Mouse (Mus musculus): ENCODE measurements at regions not wholly inside any gene's neighbourhood (a gene's known extent, or its start where the extent isn't known, plus 50 kb on each side); places are given as distances from the start of the nearest gene placed in this dataset.

DNA sequence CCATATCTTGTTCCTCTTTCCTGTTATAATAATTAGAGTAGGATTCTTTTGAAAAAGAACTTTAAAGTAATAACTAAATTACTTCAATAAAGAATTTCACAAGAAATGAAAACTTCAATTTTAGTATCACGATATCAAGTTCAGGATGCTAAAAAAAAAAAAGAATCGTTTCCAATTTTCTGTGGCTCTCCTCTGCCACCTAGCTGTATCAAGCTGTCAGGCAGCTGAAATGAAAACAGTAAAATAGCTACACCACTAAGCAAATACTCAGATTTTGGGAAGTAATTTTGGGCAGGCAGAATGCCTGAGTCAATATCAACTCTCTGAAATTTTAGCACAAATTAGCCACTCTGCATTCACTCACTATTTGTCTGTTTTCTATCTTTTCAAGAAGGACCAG, 694.5 kb upstream of the Arrdc3 start:
- intact Hi-C loops (cut with DNase I): no loop called here

DNA sequence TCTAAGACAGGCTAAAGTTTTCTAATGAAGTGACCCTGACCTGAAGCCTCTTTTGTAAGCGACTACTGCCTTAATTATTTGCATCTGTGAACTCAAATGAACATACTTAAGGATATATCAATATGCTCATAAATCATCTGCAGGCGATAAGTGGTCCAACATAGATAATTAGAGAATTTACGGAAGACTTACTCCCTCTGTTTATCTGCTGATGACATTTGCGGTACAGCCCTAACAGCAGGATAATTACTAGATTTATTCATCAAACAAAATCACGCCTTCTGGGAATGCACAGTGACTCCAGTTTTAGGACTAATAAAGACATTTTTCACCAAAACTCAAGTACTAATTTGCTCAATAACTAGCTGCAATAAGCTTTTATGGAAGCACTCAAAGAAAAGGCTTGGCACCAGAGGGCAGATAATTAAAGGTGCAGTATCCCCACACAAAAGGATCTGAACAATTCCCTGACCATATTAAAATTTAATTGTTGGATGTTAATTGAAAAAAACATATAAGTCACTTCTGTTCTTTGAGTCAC, 688.0 kb upstream of the Arrdc3 start:
- DNase-seq (ENCODE audit: low spot score in 2 of 2): no peak
- intact Hi-C loops (cut with DNase I): no loop called here

More for the DNA sequence above, 694.5 kb upstream of the Arrdc3 start:
- DNase-seq (ENCODE audit: low spot score in 2 of 2): no peak

DNA sequence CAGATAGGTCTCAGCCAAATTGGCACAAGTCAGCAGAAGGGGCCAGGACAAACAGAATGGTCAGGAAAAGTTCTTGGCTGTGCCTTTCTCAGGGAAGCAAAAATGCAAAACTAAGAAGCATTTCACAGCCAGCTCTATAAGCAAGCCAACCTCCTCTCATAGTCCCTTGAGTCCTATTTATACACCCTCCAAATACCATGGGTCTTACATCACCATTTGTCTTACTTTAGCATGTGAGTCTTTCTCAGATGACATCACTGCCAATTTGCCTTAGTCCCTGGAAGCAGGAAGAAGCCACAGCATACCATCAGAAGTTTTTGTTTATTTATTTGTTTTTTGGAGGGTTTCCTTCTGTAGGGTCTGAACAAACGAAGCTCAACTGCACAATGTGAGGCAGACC, 659.1 kb upstream of the Arrdc3 start:
- intact Hi-C loops (cut with DNase I): no loop called here
- DNase-seq (ENCODE audit: low spot score in 2 of 2): no peak

DNA sequence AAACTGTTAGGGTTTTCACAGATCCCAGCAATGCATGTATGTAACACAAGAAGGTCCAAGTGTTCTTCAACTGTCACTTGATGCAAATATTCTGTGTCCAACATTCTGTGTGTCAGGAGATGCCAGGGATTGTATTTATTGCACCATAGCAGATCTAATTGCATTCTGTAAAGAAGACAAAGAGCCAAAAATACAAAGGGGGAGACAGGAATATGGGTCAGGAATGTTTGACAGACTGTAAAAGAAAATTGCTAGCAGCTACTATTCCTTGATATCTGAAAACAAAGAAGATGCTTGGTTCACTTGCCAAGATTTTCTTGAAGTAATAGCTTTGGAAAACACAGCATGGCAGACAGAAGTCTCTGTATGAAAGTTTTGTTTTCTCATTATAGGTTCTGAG, 651.8 kb upstream of the Arrdc3 start:
- intact Hi-C loops (cut with DNase I): no loop called here
- DNase-seq (ENCODE audit: low spot score in 2 of 2): no peak

DNA sequence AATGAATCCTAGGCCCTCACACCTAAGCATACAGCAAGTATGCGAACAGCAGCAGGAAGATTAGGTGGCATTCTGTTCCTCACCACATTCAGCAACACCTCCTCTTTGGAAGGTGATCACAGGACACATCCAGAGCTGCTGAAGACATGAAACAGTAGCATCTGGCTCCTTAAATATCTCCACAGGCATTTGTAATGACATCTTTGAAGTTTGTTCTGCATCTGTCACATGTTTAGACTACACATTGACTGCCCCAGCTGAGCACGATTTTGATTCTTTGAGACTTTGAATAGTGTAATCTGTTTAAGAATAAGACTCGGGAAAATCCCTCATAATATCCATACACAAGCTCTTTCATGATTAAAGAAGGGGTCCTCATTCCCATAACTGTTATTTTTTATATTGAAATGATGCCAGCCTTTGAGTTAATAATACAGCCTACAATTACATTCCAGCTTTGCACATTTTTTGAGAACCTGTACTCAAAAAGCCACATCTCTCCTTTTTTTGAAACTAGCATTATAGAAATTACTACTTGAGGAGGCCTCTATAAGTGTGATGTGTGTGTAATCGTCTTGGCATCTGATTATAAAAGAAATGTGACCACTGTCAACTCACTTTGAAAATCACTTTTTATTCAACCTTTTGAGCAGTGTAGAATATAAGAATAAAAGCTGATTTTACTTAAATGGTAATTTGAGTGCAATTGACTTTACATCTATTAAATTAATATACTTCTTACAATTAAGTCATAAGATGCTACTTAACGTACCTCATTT, 647.7 kb upstream of the Arrdc3 start:
- intact Hi-C loops (cut with DNase I): no loop called here
- DNase-seq (ENCODE audit: low spot score in 2 of 2): no peak

DNA sequence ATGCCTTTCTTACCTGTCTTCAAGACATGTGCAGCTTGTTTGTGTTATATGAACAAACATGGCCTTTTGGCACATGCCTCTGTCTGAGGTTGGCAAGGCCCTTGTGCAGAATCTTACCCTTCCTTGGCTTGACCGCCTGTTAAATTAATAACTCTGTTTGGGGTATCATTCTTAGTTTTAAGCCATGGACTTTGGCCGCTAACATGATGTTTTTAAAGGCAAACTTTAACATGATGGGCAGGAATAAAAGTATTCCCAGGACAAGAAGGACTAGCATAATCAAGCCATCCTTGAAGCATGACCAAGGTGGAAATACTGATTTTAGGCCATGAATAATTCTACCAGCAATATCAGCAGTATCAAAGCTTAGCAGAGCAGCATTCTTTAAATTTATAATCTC, 620.4 kb upstream of the Arrdc3 start:
- DNase-seq (ENCODE audit: low spot score in 2 of 2): no peak
- intact Hi-C loops (cut with DNase I): no loop called here

DNA sequence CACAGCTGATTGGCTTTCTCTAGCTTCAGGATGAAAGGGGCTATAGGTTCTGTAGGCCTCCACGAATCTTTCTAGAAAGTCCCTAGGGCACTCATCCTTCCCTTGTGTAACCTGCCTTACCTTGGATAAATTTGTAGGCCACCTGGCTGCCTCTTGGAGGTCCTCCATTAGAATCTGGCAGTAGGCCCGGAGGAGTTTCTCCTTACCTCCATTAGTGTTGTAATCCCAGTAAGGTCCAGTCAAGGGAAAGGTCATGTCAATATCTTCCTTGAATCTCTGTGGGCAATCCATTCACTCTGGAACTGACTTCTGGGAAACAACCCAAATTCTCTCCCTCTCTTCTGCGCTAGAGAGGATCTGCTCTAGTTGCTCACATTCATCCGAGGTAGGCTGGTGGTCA, 616.1 kb upstream of the Arrdc3 start:
- intact Hi-C loops (cut with DNase I): no loop called here
- no peak for DNase-seq (ENCODE audit: low spot score in 2 of 2)

DNA sequence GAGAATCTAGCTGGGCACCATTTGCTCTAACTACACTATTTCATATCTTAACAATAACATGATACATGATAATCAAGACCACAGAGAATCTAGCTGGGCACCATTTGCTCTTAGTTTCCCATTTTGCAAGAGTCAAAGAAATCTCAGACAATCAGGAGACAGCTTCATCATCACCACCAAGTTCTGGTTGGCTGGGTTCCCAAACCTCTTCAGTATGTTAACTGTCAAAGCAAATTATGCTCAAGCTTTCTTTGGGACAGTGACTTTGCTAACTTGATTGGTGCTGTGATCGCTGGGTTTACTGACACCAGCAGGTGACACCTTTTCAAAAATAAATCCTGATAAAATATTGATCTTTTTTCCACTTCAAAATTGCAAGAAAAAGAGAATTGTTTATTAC, 609.2 kb upstream of the Arrdc3 start:
- DNase-seq (ENCODE audit: low spot score in 2 of 2): no peak
- intact Hi-C loops (cut with DNase I): no loop called here

DNA sequence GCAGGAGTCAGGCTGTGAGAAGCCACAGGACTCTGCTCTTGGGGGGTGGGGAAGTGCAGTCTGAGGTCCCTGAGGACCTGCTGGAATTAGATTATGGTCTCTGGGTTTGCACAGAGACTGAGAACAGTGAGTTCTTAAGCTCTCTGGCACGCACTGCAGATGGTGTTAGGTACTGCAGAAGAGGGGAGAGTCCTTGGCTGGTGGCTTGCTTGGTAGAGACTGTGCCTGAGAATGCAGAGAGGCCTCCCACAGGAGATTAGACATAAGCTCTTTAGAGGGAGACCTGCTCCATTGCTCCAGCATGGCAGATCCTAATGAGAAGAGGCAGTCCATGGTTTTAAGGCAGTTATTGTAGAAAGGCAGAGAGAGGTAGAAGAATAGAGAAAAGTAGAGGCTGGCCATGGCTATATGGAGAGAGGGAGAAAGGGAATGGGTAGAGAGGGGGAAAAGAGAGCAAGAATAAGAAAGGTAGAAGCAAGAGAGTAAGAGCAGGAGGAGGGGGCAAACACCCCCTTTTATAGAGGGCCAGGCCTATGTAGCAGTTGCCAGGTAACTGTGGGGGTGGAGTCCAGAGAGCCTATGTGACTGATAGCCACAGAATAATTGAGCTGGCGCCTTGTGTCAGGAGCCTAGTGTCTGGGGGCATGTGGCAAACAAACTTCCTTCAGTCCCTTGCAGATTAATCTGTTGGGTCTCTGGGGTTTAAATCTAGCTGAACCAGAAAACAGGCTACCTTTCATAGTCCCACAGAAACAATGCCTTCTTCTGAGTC, 591.3 kb upstream of the Arrdc3 start:
- intact Hi-C loops (cut with DNase I): no loop called here
- DNase-seq (ENCODE audit: low spot score in 2 of 2): no peak

DNA sequence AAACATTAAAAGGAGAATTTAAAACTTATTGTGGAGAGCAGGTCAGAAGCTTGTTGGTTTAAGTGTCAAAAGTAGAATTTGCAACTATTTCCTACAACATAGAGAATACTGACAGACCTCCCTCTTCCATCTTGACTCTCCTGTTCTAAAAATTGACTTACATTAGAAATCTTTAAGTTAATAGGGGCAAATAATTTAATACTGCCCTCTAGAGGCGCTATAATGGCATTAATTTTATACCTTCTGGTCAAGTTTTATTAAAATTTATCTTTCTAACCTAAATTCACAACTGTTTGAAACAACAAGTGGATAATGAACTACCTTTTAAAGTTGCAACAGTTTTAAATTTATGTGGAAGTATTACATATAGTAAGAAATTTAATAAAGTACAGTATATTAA, 587.5 kb upstream of the Arrdc3 start:
- no peak for DNase-seq (ENCODE audit: low spot score in 2 of 2)
- intact Hi-C loops (cut with DNase I): no loop called here

DNA sequence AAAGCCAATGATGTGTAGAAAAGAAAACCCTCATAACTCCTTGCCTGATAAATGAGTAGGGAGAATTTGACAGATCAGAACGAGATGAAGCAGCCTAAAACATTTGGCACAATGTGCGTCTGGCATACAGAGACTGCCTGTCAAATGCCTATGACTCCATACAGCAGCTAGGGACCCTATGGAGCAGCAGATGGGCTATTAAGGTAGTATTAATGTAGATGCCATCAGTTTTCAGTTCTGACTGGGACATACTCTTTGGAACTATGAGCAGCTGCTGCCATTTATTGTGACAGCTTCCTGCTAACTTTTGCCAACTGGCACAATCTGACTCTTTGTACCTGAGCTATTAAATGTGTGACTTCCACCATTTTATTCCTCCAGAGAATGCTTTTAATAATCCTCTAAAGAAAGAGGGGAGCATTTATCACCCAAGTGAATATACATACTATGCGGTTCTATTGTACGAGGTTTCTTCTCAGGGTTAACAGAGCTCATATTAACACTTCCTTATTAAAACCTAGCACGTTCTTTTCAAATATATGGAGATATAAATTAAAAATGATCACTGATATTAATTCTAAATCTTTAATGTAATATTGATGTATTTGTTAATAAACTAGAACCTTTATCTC, 549.0 kb upstream of the Arrdc3 start:
- intact Hi-C loops (cut with DNase I): no loop called here

DNA sequence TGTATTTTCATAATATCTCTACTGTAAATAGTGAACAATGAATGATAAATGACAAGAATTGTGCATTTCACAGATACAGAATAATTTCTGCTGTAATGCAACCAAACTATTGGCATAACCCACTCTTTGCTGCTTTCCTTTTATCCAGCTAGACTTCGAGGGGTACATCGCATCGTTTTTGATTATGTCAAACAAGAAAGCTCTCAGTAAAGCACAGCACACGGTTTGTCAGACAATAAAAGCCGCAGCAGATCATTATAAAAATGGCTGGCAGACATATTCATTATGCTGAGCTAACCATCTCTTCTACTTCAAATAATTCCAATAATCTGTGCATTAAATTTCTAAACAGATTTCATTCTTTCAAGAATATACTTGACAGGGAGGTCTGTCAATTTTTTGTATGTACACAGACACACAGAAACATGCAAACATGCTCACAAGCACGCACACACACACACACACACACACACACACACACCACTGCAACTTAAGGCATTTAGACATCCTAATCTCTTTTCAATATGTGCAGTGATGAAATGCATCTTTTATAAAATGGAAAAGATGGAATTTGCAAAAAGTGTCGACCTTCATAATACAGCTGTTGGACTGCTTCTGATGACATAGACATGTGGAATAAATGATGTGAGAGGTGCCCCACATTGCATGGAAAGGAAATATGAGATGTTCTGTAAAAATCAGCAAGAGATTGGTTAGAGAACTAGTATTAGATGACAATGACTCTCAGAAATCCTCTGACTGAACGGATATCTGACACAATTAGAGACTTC, 548.1 kb upstream of the Arrdc3 start:
- no peak for DNase-seq (ENCODE audit: low spot score in 2 of 2)
- intact Hi-C loops (cut with DNase I): no loop called here

More for the DNA sequence above, 549.0 kb upstream of the Arrdc3 start:
- no peak for DNase-seq (ENCODE audit: low spot score in 2 of 2)

DNA sequence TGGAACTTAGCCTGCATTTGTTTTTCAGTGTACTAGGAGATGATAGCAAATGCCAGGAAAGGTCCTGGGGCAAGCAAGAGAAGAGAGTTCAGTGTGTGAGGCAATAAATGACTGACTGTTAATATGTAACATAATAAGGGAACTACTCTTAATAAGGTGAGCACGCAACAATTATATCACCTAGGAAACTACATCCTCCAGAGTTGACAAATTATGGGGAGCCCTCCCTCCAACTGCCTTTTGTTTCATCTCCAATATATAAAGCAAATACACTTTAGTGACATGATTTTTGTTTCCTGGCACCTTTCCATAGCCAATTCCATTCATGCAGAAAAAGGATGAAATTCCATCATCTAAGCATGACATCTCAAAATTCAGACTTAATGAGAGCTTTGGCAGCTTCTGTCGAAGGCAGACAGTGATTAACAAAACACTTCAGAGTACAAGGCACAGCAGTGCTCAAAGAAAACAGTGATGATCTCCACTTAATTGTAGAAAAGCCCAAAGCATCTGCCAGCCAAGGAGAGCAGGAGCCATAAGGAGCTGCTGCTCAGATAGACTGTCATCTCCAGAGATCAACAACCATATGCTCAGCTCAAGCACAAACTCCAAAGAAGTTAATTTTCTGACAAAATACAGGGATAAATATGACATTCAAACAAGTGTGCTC, 536.1 kb upstream of the Arrdc3 start:
- peak in 1 of 2 experiments; percentile 1 for DNase-seq (ENCODE audit: low spot score in 2 of 2)
- intact Hi-C loops (cut with DNase I): no loop called here

DNA sequence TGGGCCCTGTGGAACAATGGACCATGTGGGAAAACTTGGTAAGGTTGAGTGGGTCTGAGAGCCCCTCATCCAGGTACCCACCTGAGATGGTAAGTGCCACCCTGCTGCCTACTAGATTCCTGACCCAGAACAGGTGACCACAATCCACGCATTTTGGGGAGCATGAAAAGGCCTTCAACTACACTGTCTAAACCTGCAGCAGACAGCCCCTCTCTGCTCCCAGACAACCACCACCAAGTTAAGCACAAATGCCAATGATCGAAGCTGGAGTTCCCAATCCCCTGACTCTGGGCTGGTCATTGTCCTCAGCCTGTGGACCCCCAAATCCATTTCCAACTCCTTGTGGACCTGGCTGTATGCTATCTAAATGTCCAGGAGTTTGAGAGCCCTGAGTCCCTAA, 517.2 kb upstream of the Arrdc3 start:
- no peak for DNase-seq (ENCODE audit: low spot score in 2 of 2)
- intact Hi-C loops (cut with DNase I): no loop called here

DNA sequence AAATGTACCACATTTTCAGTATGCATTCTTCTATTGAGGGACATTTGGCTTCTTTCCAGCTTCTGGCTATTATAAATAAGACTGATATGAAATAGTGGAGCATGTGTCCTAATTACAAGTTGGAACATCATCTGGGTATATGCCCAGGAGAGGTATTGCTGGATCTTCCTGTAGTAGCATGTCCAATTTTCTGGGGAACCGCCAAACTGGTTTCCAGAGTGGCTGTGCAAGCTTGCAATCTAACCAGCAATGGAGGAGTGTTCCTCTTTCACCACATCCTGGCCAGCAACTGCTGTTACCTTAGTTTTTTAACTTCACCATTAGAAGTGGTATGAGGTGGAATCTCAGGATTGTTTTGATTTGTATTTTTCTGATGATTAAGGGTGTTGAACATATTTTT, 512.7 kb upstream of the Arrdc3 start:
- no peak for DNase-seq (ENCODE audit: low spot score in 2 of 2)
- intact Hi-C loops (cut with DNase I): no loop called here

DNA sequence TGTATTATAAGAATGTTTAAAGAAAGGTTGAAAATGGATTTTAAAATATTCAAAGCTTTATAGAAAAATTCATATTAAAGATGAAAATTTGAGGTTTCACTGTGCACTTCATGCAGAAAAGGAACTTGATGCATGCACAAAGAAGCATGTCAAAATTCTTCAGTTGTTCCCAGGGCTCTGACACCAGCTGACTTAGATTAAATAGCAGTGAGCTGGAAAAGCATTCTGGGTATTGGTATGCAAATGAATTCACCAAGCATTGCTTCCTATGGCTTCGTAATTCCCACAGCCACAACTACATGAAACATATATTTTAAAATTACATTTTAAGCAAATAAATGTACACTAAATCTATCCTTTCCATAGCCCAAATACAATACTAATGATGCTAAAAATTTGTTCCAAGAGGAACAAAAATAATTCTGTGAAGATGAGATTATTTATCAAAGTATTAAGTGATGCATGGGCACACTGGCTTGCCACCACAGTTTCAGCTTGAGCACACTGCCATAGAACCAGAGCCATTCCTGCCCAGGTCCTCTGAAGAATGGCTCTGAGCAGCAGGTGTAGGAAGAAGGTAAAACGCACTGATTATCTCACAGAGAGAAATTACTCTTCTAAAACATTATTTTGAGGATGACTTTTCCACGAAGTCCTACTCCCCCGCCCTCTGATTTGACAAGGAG, 501.8 kb upstream of the Arrdc3 start:
- intact Hi-C loops (cut with DNase I): no loop called here
- no peak for DNase-seq (ENCODE audit: low spot score in 2 of 2)

DNA sequence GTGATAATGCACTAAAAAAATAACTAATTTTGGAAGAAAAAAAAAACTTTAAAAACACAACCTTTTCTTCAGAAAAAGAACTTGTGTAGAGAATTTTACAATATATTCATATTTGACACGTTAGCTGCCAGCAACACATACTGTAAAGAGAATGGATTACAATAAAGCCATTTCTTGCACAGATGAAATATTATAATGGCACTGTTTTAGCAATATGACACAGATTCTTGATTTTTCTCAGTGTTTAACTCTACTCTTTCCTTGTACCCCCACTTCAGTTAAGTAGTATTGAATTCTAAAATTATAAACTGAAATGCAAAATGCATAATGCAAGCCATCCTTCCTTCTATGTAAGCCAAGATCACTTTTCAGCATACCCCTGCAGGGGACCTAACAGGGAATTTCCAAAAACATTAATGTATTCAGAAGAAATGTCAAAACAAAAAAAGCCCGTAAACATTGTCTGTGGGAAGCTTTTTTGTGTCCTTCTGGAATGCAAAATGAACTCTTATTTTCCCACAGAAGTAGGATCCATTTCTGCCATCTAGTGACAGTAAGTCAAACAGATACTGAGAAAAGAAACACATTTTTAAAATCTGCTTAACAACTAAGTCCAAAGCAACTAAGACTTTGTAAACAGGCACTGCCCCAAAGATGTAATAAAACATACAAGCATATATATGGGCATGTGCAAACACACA, 501.1 kb upstream of the Arrdc3 start:
- DNase-seq (ENCODE audit: low spot score in 2 of 2): peak in 1 of 2 experiments; percentile 3
- intact Hi-C loops (cut with DNase I): no loop called here

DNA sequence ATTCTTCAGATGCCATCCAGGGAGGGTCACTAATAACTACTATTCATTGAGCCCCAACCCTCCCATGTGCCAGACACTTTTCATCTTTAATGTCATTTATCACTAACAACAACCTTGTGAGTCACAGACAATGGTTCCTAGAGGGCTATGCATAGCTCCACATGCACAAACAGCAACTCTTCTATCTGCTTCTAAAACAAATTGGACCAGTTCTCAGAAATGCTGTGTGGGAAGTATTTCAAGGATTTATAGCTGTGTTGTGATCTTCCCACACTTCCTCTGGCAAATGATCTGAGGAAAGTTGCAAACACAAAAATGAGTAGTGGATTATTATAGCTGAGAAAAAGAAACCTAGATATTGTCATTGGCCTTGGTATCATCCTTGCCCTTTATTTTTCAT, 474.3 kb upstream of the Arrdc3 start:
- no peak for DNase-seq (ENCODE audit: low spot score in 2 of 2)

More for the DNA sequence above, 474.3 kb upstream of the Arrdc3 start:
- intact Hi-C loops (cut with DNase I): no loop called here

All from left cerebral cortex, postnatal 14 days (tissue).